Mouse (Mus musculus) telencephalon, adult 2 months (tissue): Measurements from ENCODE around the gene Tuba1c.
"Not testable (repeated sequence)": the region's sequence is repeated elsewhere in the genome, so short reads cannot be mapped to it uniquely, and the experiment has no call there.

Experiments used
- DNase-seq: peaks from one replicate; pipeline ENCODE4 v3.0.0-alpha.2; 2011; ENCODE audit warnings: low read depth, low spot score

Tuba1c gene

DNA sequence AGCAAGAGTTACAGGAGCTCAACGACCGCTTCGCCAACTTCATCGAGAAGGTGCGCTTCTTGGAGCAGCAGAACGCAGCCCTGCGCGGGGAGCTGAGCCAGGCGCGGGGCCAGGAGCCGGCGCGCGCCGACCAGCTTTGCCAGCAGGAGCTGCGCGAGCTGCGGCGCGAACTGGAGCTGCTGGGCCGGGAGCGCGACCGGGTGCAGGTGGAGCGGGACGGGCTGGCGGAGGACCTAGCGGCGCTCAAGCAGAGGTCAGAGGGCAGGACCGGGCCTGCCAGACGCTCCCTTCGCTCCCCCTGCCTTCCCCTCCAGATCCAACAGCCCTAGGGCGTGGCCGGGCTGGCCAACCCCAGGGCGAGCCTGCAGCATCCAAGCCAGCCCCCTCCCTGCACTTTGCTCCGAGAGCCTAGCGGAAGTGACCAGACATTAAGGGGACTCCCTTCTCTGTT, 25.8 kb downstream of the Tuba1c start:
- DNase-seq: no peak

DNA sequence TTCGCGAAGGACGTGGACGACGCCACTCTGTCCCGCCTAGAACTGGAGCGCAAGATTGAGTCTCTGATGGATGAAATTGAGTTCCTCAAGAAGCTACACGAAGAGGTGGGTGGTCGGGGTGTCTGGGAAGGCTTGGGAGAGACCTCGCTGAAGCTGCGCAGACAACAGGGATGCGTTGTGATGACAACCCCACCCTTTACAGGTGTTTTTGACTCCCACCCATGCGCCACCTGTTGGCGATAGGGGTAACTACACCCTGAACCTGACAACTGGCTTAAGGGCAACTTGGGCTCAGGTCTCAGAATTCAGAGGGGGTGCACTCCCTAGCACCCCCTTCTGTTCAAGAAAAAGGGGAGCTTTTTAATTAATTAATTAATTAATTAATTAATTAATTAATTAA, 26.6 kb downstream of the Tuba1c start:
- no peak for DNase-seq

DNA sequence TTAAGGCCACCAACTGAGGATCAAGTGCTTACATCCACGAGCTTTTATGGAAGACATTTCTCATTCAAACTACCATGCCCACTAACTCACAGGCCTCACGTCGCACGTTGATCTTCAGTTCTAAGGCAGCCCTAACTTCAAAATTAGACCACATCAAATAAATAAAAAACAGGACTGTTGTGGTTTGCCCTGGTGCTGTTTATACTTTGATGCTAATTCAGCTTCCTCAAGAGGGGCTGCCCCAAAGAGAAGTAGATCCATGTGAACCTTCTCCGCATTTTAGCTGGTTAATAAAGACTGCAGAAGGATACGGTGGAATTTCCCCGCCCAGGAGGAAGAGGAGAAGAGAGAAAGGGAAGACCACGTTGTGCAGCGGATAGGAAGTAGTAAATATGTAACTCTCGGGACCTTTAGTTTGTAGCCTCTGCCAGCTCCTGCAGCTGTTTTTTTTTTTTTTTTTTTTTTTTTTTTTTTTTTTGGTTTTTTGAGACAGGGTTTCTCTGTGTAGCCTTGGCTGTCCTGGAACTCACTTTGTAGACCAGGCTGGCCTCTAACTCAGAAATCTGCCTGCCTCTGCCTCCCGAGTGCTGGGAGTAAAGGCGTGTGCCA, 36.0 kb downstream of the Tuba1c start:
- no peak for DNase-seq

DNA sequence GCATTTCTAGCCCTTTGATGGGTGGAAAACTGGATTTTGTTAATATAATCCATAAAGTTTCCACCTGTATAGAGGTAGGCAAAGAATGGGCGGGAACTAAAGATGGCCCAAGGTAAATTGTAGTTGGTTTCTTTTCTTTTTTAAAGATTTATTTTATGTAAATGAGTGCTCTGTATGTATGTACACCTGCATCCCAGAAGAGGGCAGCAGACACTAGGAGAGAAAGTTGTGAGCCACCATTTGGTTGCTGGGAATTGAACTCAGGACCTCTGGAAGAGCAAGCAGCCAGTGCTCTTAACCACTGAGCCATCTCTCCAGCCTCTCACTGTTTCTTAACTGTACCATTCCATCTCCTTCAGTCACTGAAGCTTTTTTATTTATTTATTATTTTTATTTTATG, 42.3 kb downstream of the Tuba1c start:
- DNase-seq: no peak

DNA sequence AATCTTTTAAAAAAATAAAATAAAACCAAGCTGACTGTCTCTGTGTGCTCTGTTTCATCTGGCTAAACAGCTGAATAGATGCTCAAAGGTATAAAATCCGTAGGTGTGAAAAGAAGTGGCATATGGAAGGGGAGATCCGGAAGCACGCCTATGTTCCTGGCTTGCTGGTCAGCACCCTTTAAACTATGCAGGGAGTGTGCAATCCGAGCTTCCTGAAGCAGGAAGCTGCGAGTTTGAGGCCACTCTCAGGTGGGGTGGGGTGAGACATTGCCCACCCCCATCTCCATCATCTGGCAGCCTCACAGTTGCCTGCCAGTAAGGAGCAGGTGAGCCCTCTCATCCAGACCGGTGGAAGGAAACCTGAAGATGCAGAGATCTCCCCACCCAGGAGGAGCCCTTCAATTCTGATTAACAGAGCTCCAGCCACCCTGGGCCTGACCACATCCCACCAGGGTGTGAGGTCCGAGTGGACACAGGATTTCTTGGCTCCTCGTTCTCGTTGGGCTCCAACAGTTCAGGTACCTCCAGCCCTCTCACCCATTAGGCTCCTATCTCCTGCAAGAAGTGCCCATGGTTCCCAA, 44.4 kb downstream of the Tuba1c start, which contains the start of gene Troap:
Gene Troap, plus strand, starts transcription at position 557 of the 581 bp plus-strand sequence.
- DNase-seq: no peak

DNA sequence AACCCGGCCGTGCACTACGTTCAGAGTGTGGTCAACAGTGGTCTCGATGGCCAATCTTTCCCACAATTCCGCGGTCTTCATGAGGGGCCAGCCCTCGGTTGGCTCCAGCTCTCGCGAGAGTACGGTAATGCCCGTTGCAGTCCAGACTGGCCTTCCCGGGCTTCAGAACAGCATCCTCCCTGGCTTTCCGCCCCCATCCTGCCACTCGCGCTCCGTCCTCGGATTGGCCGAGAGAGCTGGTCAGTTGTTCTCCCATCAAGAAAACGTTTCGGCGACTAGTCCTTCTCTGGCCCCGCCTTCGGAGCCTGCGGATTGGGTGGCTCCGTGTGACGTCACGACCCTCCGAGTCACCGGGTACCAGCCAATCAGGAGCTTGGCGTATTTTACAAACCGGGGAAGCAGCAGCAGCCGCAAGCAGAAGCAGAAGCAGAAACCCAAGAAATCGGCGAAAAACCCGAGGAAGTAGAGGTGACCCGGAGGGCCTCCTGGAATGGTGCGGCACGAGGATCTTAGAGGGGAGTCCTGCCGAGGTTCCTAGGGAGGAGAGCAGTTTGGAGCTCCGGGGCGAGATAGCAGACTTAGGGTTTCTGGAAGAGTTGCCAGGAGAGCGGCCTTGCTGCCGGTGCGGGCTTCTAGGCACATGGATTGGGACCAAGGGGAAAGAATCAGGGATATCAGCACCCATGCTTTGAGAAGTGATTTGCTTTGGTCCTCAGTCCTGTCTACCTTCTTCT, 45.1 kb downstream of the Tuba1c start:
- peak; percentile 96 for DNase-seq

DNA sequence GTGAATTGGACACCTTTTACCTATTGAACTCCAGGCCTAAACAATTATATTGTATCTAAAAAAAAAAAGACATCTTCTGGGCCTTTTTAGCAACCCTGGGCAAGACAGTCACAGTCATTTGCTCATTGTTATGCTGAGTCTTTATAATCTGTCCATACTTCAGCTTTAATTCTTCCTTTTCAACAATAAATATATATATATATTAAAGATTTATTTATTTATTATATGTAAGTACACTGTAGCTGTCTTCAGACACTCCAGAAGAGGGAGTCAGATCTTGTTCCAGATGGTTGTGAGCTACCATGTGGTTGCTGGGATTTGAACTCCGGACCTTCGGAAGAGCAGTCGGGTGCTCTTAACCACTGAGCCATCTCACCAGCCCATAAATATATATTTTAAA, 46.3 kb downstream of the Tuba1c start:
- not testable (repeated sequence) for DNase-seq

DNA sequence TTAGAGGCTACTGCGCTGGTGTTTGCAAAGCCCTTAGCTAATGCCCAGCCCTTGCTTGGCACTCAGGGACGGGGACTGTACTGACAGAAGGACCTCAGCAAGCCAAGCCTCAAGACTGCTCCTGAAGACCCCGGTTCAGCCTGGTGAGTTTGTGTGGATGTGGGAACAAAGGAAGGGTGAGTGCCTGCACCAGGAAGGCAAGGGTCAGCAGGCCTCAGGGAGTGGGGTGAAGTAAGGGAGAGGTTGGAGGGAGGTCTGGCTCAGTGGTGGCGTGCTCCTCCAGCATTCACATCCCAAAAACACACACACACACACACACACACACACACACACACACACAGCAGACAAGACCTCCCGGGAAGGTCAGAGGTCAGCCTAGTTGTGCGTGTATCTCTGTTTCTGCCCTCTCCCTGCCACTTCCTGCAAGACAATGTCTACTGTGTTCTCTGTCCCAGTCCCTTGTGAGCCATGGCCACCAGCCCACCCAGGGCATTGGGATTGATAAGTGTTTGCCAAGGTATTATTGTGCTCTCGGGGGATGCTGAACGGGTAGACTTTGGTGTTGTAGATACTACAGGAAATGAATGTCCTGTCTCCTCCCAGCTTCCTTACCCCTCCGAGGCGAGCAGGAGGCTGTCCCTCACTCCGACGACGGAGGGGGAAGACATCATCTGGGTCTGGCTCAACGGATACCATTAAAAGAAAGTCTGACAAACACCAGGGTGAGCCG, 48.7 kb downstream of the Tuba1c start:
- no peak for DNase-seq

DNA sequence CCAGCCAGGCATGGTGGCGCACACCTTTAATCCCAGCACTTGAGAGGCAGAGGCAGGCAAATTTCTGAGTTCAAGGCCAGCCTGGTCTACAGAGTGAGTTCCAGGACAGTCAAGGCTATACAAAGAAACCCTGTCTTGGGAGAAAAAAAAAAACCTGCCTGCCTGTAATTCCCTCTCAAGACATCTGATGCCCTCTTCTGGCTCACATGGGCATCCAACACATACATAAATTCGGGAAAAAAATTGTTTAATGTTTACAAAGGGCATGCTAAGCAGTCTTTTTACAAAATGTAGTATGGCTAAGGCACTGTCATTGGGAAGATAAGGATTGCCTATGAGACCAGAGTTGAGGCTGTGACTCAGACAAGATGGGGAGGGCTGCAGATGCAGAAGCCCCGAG, 50.1 kb downstream of the Tuba1c start:
- DNase-seq: no peak

DNA sequence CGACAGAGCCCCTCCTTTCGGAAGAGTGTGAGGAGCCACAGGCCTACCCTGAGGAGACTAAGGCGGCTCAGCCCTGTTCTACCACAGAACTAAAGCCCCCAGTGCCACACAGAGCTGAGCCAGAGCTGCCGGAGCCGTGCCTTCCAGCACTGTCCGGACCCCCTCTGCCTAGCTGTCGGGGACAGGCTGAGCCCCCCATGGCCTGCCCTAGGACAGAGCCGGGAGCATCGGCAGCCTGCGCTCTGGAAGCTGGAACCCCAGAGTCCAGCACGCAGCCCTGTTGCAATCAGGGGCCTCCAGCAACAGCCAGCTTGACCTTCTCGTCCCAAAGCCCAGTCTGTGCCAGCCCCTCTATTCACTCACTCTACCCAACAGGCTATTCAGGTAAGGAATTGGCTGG, 52.6 kb downstream of the Tuba1c start:
- DNase-seq: no peak

DNA sequence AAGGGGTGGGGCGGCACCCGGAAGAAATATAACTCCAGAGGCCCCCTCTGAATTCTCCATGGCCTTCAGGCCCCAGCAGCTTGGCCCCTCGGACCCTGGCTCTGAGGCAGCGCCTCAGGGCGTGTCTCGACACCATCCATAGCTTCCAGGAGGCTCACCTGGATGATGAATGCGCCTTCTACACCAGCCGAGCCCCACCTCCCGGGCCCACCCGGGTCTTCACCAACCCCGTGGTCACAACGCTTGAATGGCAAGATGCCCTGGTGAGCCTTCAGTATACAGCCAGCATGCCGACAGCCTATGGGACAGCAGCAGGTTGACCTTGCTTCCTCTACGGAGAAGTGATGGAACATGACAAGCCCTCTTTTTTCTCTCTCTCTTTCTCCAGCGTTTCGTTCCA, 53.1 kb downstream of the Tuba1c start:
- DNase-seq: no peak

DNA sequence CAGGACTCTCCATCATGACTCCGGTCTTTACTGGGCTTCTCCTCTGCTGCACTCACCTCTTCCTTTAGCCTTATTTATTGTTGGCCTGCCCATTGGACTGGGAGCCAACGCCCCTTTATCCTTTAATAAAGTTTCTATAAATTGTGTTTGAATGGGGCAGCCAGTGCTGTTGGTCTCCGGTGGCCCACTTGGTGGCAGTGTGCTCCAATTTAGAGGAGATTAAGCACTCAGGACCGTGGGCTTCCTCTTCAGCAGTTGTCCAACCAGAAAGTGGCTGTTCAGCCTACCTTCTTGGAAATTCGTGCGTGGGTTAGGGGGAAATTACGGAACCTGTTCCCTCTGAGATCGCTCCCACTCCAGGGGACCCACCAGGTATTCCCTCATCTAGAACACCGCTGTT, 53.6 kb downstream of the Tuba1c start:
- no peak for DNase-seq

DNA sequence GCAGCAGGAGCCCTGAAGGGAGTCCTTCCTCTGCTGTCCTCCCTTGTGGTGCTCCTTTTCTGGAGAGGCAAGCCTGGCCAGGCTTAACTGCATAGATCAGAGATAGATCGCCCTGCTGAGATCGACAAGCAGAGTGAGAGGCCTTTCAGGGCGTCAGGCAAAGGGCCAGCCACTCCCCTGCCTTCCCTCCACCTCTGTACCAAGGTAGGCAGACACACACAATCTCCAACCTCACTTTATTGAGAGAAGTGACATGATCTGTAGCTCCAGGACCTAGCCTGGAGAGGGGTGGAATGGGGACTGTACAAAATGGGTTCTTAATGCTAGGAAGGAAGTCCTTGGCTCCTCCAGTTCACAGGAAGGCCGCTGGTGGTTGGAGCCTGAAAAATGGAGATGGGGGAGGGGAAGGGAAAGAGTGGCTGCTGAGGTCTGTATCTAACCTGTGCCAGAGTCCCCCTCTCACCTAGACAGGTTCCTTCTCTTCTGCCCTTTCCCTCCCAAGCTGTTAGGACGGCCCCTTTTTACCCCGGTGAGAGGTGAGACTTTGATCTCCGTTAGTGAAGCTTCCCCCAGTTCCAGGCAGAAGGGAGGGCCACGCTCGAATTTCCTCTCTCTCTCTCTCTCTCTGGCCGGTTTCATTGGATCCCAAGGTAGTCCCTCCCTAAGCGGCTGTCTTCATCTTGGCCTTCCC, 54.3 kb downstream of the Tuba1c start:
- DNase-seq: no peak

DNA sequence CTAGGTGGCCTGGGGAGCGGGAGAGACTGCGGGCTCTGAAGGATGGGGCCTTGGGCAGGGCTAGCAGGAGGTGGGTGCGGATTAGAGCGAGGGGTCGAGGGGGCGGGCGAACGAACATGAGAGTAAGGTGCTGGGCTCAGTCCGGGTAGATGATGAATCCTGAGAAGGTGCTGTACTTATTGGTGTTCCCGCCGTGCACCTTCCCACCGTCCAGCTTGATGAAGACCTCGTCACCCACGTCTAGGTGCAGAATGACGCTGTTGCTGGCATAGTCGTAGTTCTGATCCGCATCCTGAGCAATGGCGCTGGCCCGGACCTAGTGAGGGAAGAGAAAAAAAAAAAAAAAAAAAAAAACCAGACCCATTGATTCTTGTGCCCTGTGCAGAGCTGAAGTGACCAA, 54.9 kb downstream of the Tuba1c start:
- no peak for DNase-seq

DNA sequence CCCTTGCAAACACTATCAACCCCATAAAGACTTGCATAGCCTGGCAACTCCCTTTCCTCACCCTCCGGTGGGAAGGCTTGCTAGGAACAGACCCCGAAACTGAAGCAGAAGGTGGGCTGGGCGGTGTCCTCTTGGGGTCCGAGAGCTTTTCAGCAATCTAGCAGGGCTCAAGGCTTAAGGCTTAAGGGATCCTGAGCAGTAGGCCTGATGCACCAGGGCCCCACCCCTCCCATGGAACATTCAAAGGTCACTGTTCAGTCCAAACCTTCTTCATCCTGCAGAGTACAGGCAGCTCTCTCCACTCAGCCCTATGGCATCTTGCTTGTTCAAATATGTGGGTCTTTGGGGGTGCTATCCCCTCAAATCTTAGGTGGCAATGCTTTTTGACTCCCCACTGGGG, 56.3 kb downstream of the Tuba1c start:
- no peak for DNase-seq

DNA sequence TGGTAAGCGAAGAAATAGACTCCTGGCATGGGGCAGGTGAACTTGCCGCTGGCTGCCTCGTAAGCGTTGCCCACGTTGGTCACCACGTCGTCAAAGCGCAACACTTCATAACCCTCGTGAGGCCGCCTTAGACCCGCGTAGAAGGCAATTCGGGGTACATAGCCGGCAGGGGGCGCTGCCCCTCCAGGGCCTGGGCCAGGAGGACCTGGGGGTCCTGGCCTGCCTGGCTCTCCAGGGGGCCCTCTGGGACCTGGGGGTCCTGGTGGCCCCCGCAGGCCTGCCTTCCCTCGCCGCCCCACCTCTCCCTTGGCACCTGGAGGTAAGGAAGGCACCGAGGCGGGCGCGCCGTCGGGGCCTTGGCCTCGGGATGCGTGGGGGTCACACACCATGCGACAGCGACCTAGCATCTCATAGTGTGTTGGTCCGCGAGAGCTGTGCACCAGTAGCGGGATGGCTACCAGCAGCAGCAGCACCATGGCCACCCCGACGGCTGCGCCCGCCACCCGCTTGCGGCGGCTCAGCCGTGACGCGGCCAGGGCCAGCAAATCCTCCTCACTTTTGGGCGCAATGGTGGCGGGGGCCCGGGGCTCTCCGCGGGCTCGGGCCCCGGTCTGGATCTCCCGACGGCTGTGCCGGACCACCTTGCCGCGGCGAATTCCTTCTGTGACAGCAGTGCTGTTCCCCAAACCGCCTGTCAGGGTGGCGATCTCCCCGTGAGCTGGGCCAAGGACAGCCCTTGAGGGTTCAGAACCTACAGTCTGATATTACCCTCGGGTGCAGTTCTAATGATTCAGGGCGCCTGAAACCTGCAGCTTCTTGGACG, 57.8 kb downstream of the Tuba1c start, which contains the start of gene C1ql4:
Gene C1ql4, minus strand, starts transcription at position 565 of the 823 bp plus-strand sequence.
- no peak for DNase-seq
